Mouse (Mus musculus): ENCODE measurements at regions not wholly inside any gene's neighbourhood (a gene's known extent, or its start where the extent isn't known, plus 50 kb on each side); places are given as distances from the start of the nearest gene placed in this dataset.

DNA sequence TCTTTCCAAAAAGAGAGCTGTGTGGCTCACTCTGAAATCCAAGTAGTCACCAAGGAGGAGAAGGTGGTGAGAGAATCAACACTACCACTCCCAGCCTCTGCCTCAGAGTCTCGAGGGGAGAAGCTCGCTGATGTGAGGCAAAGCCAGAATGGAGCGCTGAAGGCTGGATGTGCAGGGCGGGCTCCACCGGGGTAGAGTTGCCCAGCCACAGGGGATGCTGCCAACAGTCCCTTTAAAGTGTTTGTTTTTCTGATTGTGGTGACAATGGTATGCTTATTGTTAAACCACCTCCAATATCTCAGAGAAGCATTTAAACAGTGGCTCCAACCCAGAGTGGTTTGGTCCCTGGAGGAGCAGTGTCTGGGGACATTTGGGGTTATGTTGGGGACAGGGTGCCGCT, 110.7 kb upstream of the Ptpn1 start:
- DNase-seq (ENCODE audit: low read depth, low spot score), result no peak

GRCm38 (mm10) chr2:167818799-167819198, 113.1 kb upstream of the Ptpn1 start:
- DNase-seq (ENCODE audit: low read depth, low spot score), result no peak

DNA sequence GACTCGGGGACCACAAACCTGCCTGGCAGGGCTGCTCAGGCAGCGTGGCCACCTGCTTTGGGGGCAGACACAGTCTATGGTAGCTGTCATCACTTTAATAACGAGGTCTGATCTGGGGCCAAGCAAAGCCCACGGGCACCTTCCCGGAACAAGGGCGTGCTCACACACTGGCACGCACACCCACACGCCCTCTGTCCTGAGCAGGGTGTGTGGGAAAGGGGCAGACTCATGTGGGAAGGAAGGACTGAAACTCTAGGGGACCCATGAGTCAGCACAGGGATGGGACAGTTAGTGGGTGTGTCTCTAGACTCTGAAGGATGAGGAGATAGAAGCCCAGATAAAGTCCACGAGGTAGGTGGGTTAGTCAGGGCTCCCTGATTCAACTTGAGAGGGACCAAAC, 114.8 kb upstream of the Ptpn1 start:
- no peak for DNase-seq (ENCODE audit: low read depth, low spot score)

- DNase-seq (ENCODE audit: low read depth, low spot score), result no peak
Measured at GRCm38 (mm10) chr2:167815123-167815522, 116.7 kb upstream of the Ptpn1 start.

DNA sequence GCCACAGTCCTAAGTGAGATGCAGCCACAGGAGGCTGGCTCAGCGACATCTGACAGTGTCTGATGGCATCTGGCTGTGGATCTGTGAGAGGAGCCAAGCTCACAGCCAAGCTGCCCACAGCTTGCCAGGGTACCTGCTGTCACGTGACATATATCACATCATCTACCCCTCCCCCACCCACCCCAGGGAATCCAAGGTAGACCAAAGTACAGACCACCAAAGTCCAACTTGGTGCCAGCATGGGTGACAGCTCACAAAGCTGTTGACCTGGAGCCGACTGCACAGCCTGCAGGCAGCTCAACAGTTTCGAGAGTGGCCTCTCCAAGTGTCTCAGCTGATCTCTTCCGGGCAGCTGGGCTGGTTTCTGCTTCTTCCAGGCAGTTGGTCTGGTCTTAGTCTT, 119.6 kb upstream of the Tmem189 start:
- no peak for DNase-seq (ENCODE audit: low read depth, low spot score)

DNA sequence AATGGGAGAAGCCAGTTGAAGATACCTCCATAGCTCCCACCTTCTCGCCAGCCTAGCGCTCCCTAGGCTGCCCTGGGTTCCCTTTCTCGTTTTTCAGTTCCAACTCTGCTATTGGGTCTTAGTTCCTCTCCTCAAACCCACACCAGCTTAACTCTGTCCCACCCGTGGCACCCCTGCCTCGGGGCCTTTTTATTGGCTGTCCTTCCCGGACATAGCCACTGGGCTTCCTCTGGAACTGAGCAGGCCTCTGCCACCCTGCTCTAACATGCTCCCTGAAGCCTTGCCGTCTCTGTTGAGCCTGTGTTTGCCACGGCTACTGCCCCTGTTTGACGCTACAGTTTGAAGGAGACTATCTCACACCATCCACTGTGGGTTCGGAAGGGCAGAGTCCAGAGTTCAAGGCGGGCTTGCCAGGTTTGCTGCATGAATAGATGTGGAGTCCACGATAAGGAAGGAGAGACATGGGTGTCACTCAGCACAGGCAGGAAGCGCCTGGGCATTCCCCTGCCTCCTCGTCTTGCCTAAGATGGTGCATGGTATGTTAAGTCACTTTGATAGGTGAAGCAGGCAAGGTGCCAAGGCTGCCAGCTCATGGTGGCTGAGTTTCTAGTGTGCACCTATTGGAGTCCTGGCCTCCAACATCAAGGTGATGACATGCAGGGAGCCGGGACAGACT, 116.1 kb upstream of the Tmem189 start:
- DNase-seq (ENCODE audit: low read depth, low spot score), result no peak

- no peak for DNase-seq (ENCODE audit: low read depth, low spot score)
Measured at GRCm38 (mm10) chr2:167804493-167805227, 115.0 kb upstream of the Tmem189 start.

DNA sequence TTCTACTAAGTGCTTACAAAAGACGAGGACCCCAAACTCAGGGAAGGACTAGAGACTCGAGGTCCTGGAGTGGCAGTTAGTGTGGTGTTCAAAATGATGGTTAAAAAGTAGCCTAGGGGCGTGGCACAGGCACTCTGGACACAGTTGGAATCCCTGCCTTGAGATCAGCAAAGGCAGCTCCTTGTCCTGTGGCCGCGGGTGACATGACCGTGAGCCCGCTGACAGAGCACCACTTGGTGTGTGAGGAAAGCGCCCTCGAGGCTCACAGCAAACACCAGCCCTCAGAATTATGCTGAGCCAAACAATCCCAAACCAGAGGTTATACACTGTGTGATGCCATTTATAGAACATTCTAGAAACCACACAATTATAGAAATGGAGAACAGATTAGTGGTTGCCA, 112.9 kb upstream of the Tmem189 start:
- DNase-seq (ENCODE audit: low read depth, low spot score), result no peak

DNA sequence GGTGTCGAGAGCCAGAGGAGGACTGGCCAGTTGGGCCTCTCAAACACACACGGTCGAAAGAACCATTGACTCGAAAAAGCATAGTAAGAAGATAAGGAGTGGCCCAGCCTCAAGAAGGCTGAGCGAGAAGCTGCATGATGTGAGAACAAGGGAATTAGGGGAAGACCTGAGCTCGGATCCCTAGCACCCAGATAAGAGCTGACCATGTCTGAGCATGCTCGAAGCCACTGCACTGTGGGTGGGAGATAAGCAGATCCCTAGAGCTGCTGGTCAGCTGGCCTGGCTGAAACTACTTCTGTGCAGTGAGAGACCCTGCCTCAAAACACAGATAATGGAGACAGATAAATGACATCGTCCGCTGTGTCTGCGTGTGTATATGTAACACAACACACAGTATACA, 111.8 kb upstream of the Tmem189 start:
- DNase-seq (ENCODE audit: low read depth, low spot score), result no peak

DNA sequence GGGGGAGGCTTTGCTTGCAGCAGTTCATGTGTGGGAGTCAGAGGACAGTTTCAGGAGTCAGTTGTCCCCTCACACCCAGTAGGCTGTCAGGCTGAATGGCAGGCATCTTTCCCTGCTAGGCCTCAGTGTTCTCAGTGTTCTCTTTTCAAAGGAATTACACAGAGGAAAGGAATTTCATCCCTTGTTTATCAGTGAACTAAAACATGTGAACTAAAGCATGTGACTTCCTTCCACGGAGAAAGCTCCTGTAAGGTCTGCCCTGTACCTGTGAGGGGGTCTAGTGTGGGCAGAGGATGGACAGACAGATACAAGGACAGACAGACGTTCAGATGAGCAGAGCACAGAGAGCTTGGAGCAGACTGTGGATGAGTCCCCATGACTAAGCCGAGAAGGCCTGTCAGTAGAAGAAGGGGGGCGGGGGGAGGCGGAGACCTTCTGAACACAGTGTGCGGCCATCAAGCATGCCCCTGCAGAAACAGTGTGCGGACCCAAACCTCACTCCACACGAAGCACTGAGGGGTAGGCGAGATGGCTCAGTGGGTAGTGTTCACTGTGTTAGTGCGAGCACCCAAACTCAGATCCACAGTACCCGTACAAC, 111.1 kb upstream of the Tmem189 start:
- no peak for DNase-seq (ENCODE audit: low read depth, low spot score)

DNA sequence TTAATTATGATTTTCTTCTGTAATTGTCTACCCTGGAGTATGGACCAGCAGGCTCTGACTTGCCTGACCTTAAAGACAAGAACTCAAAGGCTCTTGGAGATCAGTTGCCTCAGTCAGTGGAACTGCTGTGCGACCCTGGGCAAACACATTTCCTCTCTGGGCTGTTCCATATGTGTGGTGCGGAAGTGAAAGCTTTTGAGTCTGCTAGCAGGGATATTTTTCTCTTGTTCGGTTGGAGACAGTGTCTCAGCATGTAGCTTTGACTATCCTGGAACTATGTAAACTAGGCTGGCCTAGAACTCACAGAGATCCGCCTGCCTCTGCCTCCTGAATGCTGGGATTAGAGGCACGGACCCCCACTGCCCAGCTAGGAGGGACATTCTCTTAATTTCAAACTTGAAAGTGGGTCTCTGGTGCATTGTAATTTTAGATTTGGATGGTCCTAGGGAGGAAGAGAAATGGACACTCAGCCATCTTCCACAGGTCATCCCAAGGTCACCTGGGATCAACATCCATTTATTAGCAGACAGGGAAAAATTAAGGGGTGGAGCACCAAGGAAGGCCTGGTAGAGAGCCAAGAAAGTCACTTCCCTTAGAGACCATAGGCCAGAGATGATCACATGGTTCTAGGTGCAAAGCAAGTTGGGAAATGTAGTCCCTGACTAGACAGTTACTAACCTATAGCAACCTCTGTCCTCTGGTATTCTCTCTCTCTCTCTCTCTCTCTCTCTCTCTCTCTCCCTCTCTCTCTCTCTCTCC, 110.2 kb upstream of the Tmem189 start:
- peak; percentile 35 for DNase-seq (ENCODE audit: low read depth, low spot score)

GRCm38 (mm10) chr2:167798969-167799513, 109.4 kb upstream of the Tmem189 start:
- DNase-seq (ENCODE audit: low read depth, low spot score), result no peak

GRCm38 (mm10) chr2:167798076-167798782, 108.6 kb upstream of the Tmem189 start:
- DNase-seq (ENCODE audit: low read depth, low spot score), result no peak

- no peak for DNase-seq (ENCODE audit: low read depth, low spot score)
Measured at GRCm38 (mm10) chr2:167795491-167795890, 105.9 kb upstream of the Tmem189 start.

DNA sequence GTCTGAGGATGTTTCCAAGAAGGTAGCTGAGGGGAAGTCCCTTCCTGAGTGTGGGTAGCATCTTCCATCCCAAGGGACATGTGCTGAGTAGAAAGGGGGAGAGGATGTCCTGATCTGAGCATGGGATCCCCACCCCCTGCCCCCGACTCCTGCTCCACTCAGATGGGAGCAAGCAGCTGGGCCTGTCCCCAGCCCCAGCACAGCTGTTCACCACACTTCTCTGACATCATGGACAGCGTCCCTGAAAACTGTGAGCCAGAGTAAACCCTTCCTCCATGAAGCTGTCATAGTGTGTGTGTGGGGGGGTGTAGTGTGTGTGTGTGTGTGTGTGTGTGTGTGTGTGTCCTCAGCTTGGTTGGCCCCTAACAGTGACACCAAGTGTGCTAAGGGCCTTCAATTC, 104.3 kb upstream of the Tmem189 start:
- no peak for DNase-seq (ENCODE audit: low read depth, low spot score)

DNA sequence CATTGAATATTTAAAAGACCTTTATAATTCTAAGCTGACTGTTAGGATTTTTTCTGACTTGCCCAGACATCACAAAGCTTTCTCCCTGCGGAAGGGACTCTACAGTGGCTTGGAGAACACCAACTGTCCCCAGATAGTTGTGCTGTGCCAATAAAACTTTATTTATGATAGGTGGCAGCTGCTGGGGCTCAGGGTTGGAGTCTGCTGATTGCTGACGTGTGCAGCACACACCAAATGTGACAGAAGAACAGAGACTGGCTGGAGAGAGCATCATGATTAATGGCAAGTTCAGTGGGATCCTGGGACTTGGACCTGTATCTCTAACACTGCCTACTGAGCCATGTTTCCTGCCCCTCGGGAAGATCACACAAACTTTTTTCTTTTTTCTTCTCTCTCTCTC, 103.1 kb upstream of the Tmem189 start:
- DNase-seq (ENCODE audit: low read depth, low spot score), result no peak

GRCm38 (mm10) chr2:167792330-167792729, 102.7 kb upstream of the Tmem189 start:
- no peak for DNase-seq (ENCODE audit: low read depth, low spot score)

DNA sequence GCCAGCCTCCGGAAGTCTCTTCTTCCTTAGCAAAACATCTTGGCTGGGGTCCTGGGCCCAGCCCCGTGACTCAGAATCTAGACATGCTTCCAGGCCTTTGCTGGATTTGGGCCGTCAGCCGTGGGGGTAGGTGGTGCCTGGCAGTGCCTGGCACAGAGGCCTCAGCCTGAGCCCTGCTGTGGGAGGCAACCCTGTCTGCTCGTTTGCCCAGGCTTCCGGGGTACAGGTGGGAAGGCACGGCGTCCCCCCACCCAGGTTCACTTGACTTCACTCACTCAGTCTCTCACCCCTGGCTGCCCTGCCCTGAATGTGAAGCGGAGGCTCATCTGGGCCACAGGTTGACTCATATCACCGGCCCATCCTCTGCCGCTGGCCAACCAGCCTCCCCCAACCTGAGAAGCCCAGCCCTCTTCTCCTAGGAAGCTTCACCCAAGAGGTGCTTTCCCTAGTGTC, 99.9 kb upstream of the Tmem189 start:
- DNase-seq (ENCODE audit: low read depth, low spot score), result no peak

GRCm38 (mm10) chr2:167786951-167787350, 97.3 kb upstream of the Tmem189 start:
- no peak for DNase-seq (ENCODE audit: low read depth, low spot score)

DNA sequence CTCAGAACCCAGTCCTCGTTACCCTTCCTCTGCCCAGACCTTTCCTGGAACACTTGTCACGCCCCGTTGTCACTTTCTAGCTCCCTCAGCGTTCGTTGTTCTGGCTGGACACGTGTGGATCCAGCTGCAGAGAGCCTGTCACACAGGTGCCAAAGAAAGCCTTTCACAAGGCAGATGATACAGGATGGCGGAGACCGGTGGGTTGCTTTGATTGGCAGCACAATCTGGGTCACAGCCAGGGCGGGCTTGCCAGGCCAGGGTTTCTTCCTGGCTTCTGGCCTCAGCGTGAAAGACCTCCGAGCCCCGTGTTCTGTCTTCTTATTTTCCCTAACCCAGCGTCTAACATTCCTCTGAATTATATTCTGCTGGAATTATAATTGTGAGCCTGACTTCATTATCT, 94.7 kb upstream of the Tmem189 start:
- no peak for DNase-seq (ENCODE audit: low read depth, low spot score)

DNA sequence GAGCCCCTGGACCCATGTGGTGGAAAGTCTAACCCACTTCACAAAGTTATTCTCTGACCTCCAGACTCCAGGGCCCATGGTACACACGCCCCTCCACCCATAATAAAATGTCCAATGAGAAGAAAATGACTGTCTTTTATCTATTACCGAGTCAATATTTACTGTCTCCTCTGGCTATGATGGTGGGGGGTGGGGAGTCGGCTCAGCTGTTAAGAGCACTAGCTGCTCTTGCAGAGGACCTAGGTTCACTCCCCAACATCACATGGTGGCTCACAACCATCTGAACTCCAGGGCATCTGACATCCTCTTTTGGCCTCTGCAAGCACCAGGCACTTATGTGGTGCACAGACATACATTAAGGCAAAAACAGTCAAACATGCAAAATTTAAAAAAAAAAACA, 93.8 kb upstream of the Tmem189 start:
- DNase-seq (ENCODE audit: low read depth, low spot score), result no peak

Measured in mesoderm, embryonic 11.5 days (tissue).